Mouse (Mus musculus) testis, adult 2 months (tissue): ENCODE data around the gene Ggn. TPM values are rescaled to one million over a fixed set of nuclear protein-coding genes. Genes with fewer than 3 reads are reported as not detected.

Experiments used
- H3K27ac ChIP-seq: fragments of 200-500 bp; 2 replicates; pipeline ENCODE4 v1.5.1; 2012; ENCODE audit warnings: low read depth, low read length; ENCODE audit not compliant: control insufficient read depth, insufficient read depth
- H3K27me3 ChIP-seq: fragments of 200-500 bp; 2 replicates; pipeline ENCODE4 v1.6.1; 2012; ENCODE audit warnings: mild to moderate bottlenecking, low read length, moderate library complexity; ENCODE audit not compliant: control insufficient read depth, insufficient read depth
- H3K36me3 ChIP-seq: fragments of 200-500 bp; 2 replicates; pipeline ENCODE4 v1.6.1; 2012; ENCODE audit warnings: mild to moderate bottlenecking, low read length; ENCODE audit not compliant: control insufficient read depth, insufficient read depth
- H3K4me1 ChIP-seq: fragments of 200-500 bp; 2 replicates; pipeline ENCODE4 v1.6.1; 2012; ENCODE audit warnings: low read length; ENCODE audit not compliant: control insufficient read depth, insufficient read depth
- H3K4me3 ChIP-seq: fragments of 200-500 bp; 2 replicates; pipeline ENCODE4 v1.5.1; 2012; ENCODE audit warnings: low read depth, mild to moderate bottlenecking, low read length, moderate library complexity, mixed read lengths; ENCODE audit not compliant: control insufficient read depth
- CTCF ChIP-seq: fragments of 200-500 bp; IDR thresholded peaks from 2 replicates; pipeline ENCODE4 v1.5.1; 2012; ENCODE audit warnings: low read depth, mild to moderate bottlenecking, inconsistent platforms, low read length, moderate library complexity; ENCODE audit not compliant: control insufficient read depth, insufficient read depth, insufficient replicate concordance
- POLR2A ChIP-seq: fragments of 200-500 bp; IDR thresholded peaks from 2 replicates; pipeline ENCODE4 v1.6.1; 2012; ENCODE audit warnings: low read depth, mild to moderate bottlenecking, inconsistent platforms, low read length, moderate library complexity; ENCODE audit not compliant: control insufficient read depth
- polyA plus RNA-seq: library from polyadenylated mRNA; depleted of rRNA; stranded (reverse); fragments of >200 nt; gene quantifications from 2 replicates; pipeline ENCODE4 v1.2.3, GENCODE M21; 2012; rRNA removed

Ggn gene
- polyA plus RNA-seq = 506 and 536 TPM in 2 replicates

DNA sequence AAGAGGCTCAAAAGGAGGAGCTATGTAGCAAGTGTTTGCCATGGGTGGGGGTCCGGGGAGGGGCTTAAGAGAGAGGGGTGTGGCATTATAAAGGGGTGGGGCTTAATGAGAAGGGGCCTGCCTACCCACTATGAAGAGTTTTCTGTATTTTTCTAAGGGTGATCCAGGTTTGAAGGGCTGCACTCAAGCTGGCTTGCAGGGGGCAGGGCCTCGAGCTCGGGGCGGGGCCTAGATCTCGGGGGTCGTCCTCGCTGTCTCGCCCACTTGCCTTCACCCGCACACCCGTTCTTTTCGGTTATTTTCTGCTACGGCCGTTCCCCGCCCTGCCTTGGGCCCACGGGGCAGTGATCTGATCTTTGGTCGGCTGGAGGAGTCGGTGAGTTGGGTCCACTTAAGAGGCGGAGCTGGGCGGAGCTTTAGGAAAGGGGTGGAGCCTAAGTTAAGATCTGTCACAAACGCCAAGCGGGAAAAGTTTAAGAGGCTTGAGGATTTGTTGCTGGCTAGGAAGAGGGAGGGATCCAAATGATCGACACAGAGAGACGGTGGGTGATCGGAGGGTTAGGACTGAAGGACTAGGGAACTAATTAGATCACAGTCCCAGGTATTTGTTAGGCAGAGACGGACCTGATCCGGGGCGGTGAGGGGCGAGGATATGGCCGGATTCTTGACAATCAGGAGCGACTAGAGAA is at the start of gene Ggn, which contains the start of gene Spred3:
TSS of gene Ggn (plus strand) at position 145 of the 689 bp plus-strand sequence.
TSS of gene Spred3 (minus strand) at position 346 of the 689 bp plus-strand sequence.
- TF ChIP-seq POLR2A (peak; percentile 49; the same call in 1 of the 2 replicates), CTCF (no peak)
- Histone ChIP-seq H3K27ac (peak within 1 kb of the TSS; percentile 92), H3K4me1 (peaks cover 46% of the 10 kb centered on the region), H3K27me3 (no peaks in the 10 kb centered on the region), H3K4me3 (peak within 1 kb of the TSS; percentile 96), H3K36me3 (no peaks in the 10 kb centered on the region)

DNA sequence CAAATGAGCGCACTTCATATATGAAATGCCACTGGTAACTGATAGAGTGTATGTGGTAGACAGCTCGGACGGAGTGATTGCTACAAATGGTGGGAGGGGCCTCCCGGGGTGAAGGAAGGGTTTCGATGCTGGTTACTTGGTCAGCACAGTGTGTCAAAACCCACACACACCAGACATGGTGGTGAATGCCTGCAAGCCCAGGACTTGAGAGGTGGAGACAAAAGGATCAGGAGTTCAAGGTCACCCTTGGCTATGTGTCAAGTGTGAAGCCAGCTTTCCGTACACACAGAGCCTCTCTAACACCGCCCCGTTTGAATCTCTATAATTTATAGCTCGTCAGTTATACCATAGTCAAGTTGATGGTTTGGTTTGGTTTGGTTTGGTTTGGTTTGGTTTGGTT is 47.2 kb upstream of the Ggn start:
- no peak for TF ChIP-seq POLR2A
- no peak for TF ChIP-seq CTCF
- Histone ChIP-seq H3K27ac (no peak overlapping the region), H3K4me1 (peaks cover 15% of the 10 kb centered on the region), H3K4me3 (no peak overlapping the region), H3K27me3 (no peaks in the 10 kb centered on the region), H3K36me3 (no peaks in the 10 kb centered on the region)

DNA sequence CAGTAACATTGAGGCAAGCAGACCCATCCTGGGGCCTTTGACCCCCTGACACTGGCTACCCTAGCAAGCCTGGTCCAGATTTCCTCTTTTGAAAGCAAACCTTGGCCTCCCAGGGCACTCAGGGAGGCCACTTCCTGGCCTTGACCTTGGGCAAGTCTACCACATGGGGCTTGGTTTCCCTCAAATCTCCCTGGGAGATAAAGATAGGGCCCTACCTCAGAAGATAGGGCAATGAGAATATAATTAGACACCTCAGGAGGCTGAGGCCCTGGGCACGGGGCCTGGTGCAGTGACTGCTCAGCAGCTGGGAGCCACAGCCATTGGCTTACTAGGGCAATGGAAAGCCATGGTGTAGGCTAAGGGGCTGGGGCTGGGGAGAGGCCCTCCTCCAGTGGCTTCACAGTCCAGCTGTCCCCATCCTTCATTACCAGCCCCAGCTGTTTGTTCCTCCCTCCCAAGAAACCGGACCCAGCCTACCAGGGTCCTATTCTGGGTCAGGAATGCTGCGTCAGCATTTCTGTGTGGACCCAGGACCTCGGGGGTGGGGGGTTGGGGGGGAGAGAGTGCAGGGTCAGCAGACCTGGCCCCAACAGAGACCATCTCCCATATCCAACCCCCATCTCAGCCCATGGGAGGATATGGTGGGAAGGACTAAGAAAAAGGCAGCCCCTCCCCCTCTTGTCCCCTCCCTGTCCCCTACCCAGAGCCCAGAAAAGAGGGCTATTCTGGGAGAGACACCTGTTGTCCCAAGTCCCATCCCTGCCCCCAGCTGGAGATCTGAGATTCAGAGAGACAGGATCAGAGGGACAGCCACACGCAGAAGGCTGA is 46.3 kb upstream of the Ggn start:
- TF ChIP-seq CTCF (no peak), POLR2A (no peak)
- Histone ChIP-seq H3K27ac (no peak overlapping the region), H3K4me3 (no peak overlapping the region), H3K4me1 (peaks cover 9% of the 10 kb centered on the region), H3K36me3 (no peaks in the 10 kb centered on the region), H3K27me3 (no peaks in the 10 kb centered on the region)

DNA sequence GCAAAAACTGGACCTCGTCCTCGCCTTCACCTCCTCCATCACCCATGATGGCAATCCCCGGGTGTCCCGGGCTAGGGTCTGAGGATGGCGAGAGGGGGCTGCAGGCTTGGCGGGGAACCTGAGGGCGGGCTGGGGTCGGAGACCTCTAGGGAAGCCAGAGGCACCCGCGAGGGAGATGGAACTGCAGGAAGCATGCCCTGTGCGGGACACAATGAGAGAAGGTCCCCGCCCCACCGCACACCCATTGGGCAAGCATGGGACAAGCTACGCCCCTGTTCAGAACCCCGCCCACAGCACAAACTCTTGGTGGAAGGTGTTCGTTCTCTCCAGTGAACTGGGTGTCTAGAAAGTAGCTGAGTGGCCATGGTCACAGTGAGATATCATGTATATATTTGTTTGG is 45.0 kb upstream of the Ggn start, which contains the start of gene Ryr1:
TSS of gene Ryr1 (minus strand) at position 210 of the 400 bp plus-strand sequence.
- Histone ChIP-seq H3K4me3 (no peak within 1 kb of the TSS; the same call in 1 of the 2 replicates), H3K4me1 (peaks cover 8% of the 10 kb centered on the region), H3K27ac (no peak within 1 kb of the TSS), H3K27me3 (no peaks in the 10 kb centered on the region), H3K36me3 (no peaks in the 10 kb centered on the region)
- TF ChIP-seq CTCF = no peak
- TF ChIP-seq POLR2A = no peak

DNA sequence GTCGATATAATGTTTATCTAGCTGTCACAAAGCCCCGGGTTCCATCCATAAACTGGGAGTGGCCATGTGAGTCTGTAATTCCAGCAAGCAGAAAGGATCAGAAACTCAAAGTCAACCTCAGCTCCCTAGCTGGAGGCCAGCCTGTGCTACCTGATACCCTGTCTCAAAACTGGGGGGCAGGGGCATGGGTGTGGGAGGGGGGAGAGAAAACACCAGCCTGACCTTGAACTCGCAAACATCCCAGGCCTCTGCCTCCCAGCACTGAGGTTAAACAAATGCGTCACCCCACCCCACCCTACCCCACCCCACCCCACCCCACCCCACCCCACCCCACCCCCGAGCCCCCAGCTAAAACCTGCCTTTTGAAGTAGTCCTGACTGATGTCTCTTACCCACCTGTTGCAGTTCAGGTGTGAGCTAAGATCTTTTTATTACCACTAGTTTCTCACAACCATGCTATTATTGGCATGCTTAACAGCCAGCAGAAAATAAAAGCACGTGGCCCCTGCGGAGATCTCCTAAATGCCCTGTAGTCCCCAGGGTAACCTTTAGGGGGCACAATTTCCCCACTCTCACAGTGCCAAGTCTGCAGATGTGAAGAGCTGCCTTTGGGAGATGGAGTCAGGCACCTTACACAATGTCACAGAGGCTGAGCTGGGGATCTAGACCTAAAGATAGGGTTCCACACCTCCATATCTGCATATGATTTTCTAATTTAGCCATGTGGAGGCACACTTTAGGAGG is 43.7 kb upstream of the Ggn start:
- Histone ChIP-seq H3K27ac (no peak overlapping the region), H3K4me3 (no peak overlapping the region), H3K4me1 (peaks cover 8% of the 10 kb centered on the region), H3K27me3 (no peaks in the 10 kb centered on the region), H3K36me3 (no peaks in the 10 kb centered on the region)
- TF ChIP-seq CTCF (peak; percentile 56; the same call in 1 of the 2 replicates), POLR2A (no peak)

DNA sequence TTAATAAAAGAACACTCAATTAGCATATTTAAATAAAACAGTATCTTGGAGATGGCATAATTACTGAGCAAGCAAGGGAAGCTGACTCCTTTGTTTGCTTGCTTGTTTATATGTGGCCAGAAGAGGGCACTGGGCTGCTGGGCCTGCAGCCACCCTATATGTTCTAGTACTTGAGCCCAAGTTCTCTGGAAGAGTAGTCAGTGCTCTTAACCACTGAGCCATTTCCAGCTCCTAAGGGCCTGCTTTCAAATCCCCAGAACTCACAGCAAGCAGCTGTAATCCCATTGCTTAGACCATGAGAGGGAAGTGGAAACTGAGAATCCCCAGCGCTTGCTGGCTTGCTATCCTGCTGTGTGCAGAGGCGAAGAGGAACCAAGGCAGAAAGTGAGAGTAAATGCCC is 41.3 kb upstream of the Ggn start:
- no peak overlapping the region for H3K4me3 ChIP-seq
- no peaks in the 10 kb centered on the region for H3K36me3 ChIP-seq
- H3K27me3 ChIP-seq = no peaks in the 10 kb centered on the region
- H3K4me1 ChIP-seq = peaks cover 8% of the 10 kb centered on the region
- H3K27ac ChIP-seq = no peak overlapping the region
- no peak; the same call in 1 of the 2 replicates for TF ChIP-seq CTCF
- TF ChIP-seq POLR2A = no peak
